Mouse (Mus musculus): ENCODE measurements around the gene Olfr1307. TPM values are rescaled to one million over a fixed set of nuclear protein-coding genes. Genes with fewer than 3 reads are reported as not detected.

Gene Olfr1307
- total RNA-seq (2012; rRNA removed) (not detected in 2 replicates), total RNA-seq (2014; rRNA removed) (not detected in 2 replicates), polyA plus RNA-seq (2012; ENCODE audit: insufficient read length, low read depth) (not detected in 2 replicates)

GRCm38 (mm10) chr2:111949340-111949739, at the start of gene Olfr1307:
Olfr1307 (minus strand) TSS chr2:111949440.
- no peak for DNase-seq (ENCODE audit: extremely low read depth)
- no peaks in the 10 kb centered on the region for H3K27me3 ChIP-seq (replicated peaks)
- no peaks in the 10 kb centered on the region for H3K36me3 ChIP-seq (replicated peaks in 1 of 2; ENCODE audit: control insufficient read depth in 1 of 2, insufficient read depth in 1 of 2, low read length in 1 of 2)
- H3K4me2 ChIP-seq (ENCODE audit: insufficient read depth, low read depth, poor library complexity, severe bottlenecking): no peak within 1 kb of the TSS
- H3K9ac ChIP-seq (ENCODE audit: insufficient read depth, low read depth): no peak within 1 kb of the TSS
- no peak within 1 kb of the TSS for H3K4me3 ChIP-seq (replicated peaks in 1 of 3; ENCODE audit: low read depth in 2 of 3, low read length in 2 of 3, poor library complexity in 1 of 3)
- in situ Hi-C loops (cut with MboI; ENCODE audit: low pct_ligation_motif_present, low pct_unique_long_range_greater_than_20kb, low sequenced_read_pairs) (no loop called here), dilution Hi-C loops (cut with MboI; ENCODE audit: extremely low pct_ligation_motif_present, extremely low pct_unique_long_range_greater_than_20kb, low sequenced_read_pairs) (no loop called here)
- no peaks in the 10 kb centered on the region for H3K79me2 ChIP-seq (replicated peaks; ENCODE audit: control insufficient read depth, extremely low read depth, insufficient read depth, poor library complexity, severe bottlenecking)
- no peak within 1 kb of the TSS for H3K27ac ChIP-seq (ENCODE audit: insufficient read depth, low read depth)
- no peaks in the 10 kb centered on the region for H3K9me3 ChIP-seq (replicated peaks; ENCODE audit: low read length)
- TF ChIP-seq ZC3H11A (IDR thresholded peaks at IDR 0.05; ENCODE audit: low read depth, low read length): no peak
- no peak for TF ChIP-seq IRF4 (IDR thresholded peaks at IDR 0.05; ENCODE audit: low read depth, low read length)
- TF ChIP-seq USF1 (IDR thresholded peaks at IDR 0.05; ENCODE audit: low read depth, low read length): no peak
- TF ChIP-seq USF2 (conservative IDR thresholded peaks at IDR 0.05; ENCODE audit: low read depth, low read length): no peak
- TF ChIP-seq SIN3A (IDR thresholded peaks at IDR 0.05; ENCODE audit: low read length): no peak
- TF ChIP-seq EP300 (IDR thresholded peaks at IDR 0.05; ENCODE audit: low read length): no peak
- TF ChIP-seq TBP (conservative IDR thresholded peaks at IDR 0.05; ENCODE audit: low read depth, low read length): no peak
- TF ChIP-seq CTCF (conservative IDR thresholded peaks at IDR 0.05 in 1 of 2, IDR thresholded peaks at IDR 0.05 in 1 of 2; ENCODE audit: low read depth in 2 of 2, low read length in 2 of 2): no peak
- no peak for TF ChIP-seq ZMIZ1 (IDR thresholded peaks at IDR 0.05; ENCODE audit: low read depth, low read length)
- no peak for TF ChIP-seq BHLHE40 (IDR thresholded peaks at IDR 0.05; ENCODE audit: low read depth, low read length)
- TF ChIP-seq RAD21 (IDR thresholded peaks at IDR 0.05; ENCODE audit: low read depth, low read length): no peak
- no peak for TF ChIP-seq RCOR1 (conservative IDR thresholded peaks at IDR 0.05; ENCODE audit: low read depth, low read length)
- TF ChIP-seq ELF1 (IDR thresholded peaks at IDR 0.05; ENCODE audit: low read depth, low read length): no peak
- no peak for TF ChIP-seq PAX5 (IDR thresholded peaks at IDR 0.05; ENCODE audit: low read length)
- no peak for TF ChIP-seq POLR2A (IDR thresholded peaks at IDR 0.05; ENCODE audit: low read depth, low read length)
- TF ChIP-seq HCFC1 (IDR thresholded peaks at IDR 0.05; ENCODE audit: low read depth, low read length): no peak
- TF ChIP-seq NELFE (IDR thresholded peaks at IDR 0.05; ENCODE audit: low read depth, low read length): no peak
- TF ChIP-seq NRF1 (IDR thresholded peaks at IDR 0.05; ENCODE audit: low read depth, low read length): no peak
- TF ChIP-seq KAT2A (IDR thresholded peaks at IDR 0.05; ENCODE audit: insufficient replicate concordance, low read length): no peak
- TF ChIP-seq ZKSCAN1 (IDR thresholded peaks at IDR 0.05; ENCODE audit: borderline replicate concordance, low read depth, low read length): no peak
- no peaks in the 10 kb centered on the region for H3K4me1 ChIP-seq (ENCODE audit: control insufficient read depth in 1 of 2, insufficient read depth in 2 of 2)

- H3K4me1 ChIP-seq (ENCODE audit: control insufficient read depth in 1 of 2, insufficient read depth in 2 of 2): no peaks in the 10 kb centered on the region
- dilution Hi-C loops (cut with MboI; ENCODE audit: extremely low pct_ligation_motif_present, extremely low pct_unique_long_range_greater_than_20kb, low sequenced_read_pairs): no loop called here
- TF ChIP-seq NRF1 (IDR thresholded peaks at IDR 0.05; ENCODE audit: low read depth, low read length) (no peak), KAT2A (IDR thresholded peaks at IDR 0.05; ENCODE audit: insufficient replicate concordance, low read length) (no peak), MAFK (IDR thresholded peaks at IDR 0.05; ENCODE audit: insufficient replicate concordance, low read length) (no peak), JUN (IDR thresholded peaks at IDR 0.05; ENCODE audit: insufficient read depth, low read depth, low read length) (no peak)
These were observed 40.9 kb upstream of the Olfr1307 start, which contains the start of gene Olfr1309 for GRCm38 (mm10) chr2:111990181-111990580. Olfr1309 (minus strand) TSS chr2:111990281.

More at GRCm38 (mm10) chr2:111990181-111990580, 40.9 kb upstream of the Olfr1307 start, which contains the start of gene Olfr1309:
- H3K4me2 ChIP-seq (ENCODE audit: insufficient read depth, low read depth, poor library complexity, severe bottlenecking): no peak within 1 kb of the TSS
- DNase-seq (ENCODE audit: extremely low read depth): no peak
- H3K27ac ChIP-seq (ENCODE audit: insufficient read depth, low read depth): no peak within 1 kb of the TSS
- no peaks in the 10 kb centered on the region for H3K79me2 ChIP-seq (replicated peaks; ENCODE audit: control insufficient read depth, extremely low read depth, insufficient read depth, poor library complexity, severe bottlenecking)
- H3K36me3 ChIP-seq (replicated peaks in 1 of 2; ENCODE audit: control insufficient read depth in 1 of 2, insufficient read depth in 1 of 2, low read length in 1 of 2): no peaks in the 10 kb centered on the region
- no peak within 1 kb of the TSS for H3K9ac ChIP-seq (ENCODE audit: insufficient read depth, low read depth)
- no peaks in the 10 kb centered on the region for H3K9me3 ChIP-seq (replicated peaks; ENCODE audit: low read length)
- no peak within 1 kb of the TSS for H3K4me3 ChIP-seq (replicated peaks in 1 of 3; ENCODE audit: low read depth in 2 of 3, low read length in 2 of 3, poor library complexity in 1 of 3)
- peaks cover 8% of the 10 kb centered on the region for H3K27me3 ChIP-seq (replicated peaks)
- in situ Hi-C loops (cut with MboI; ENCODE audit: low pct_ligation_motif_present, low pct_unique_long_range_greater_than_20kb, low sequenced_read_pairs): no loop called here
